Mouse (Mus musculus) midbrain, postnatal 0 days (tissue): Measurements from ENCODE around the gene 1700022I11Rik. TPM values are rescaled to one million over a fixed set of nuclear protein-coding genes. Genes with fewer than 3 reads are reported as not detected.
A peak's percentile ranks its signal among the peaks of the same experiment; 100 is the strongest.

Experiments
- ATAC-seq: fragments of 200-750 bp; cut with Nextera tagmentation; 2 replicates; pipeline ENCODE4 v1.8.0; 2017; ENCODE audit warnings: moderate number of reproducible peaks, mild to moderate bottlenecking, moderate TSS enrichment, moderate library complexity; ENCODE audit not compliant: low FRiP score
- DNase-seq: peaks from one replicate; pipeline ENCODE4 v3.0.0-alpha.2; 2015; ENCODE audit warnings: low spot score
- H3K27ac ChIP-seq: fragments of 300-500 bp; sonication (generic); 2 replicates; pipeline ENCODE4 v1.5.1; 2014; ENCODE audit warnings: low read depth, mild to moderate bottlenecking, low read length, mixed read lengths
- H3K27me3 ChIP-seq: fragments of 300-500 bp; sonication (generic); 2 replicates; pipeline ENCODE4 v1.6.1; 2014; ENCODE audit warnings: low read length, control low read depth, mixed read lengths; ENCODE audit not compliant: insufficient read depth
- H3K36me3 ChIP-seq: fragments of 300-500 bp; sonication (generic); 2 replicates; pipeline ENCODE4 v1.6.1; 2014; ENCODE audit warnings: low read length, control low read depth, mixed read lengths; ENCODE audit not compliant: insufficient read depth
- H3K4me1 ChIP-seq: fragments of 300-500 bp; sonication (generic); 2 replicates; pipeline ENCODE4 v1.6.1; 2014; ENCODE audit warnings: mild to moderate bottlenecking, control low read depth, antibody characterized with exemption, low read length, mixed read lengths; ENCODE audit not compliant: insufficient read depth
- H3K4me2 ChIP-seq: fragments of 300-500 bp; sonication (generic); 2 replicates; pipeline ENCODE4 v1.6.1; 2014; ENCODE audit warnings: low read depth, mild to moderate bottlenecking, low read length, mixed read lengths; ENCODE audit not compliant: poor library complexity, severe bottlenecking
- H3K4me3 ChIP-seq: fragments of 300-500 bp; sonication (generic); 2 replicates; pipeline ENCODE4 v1.5.1; 2014; ENCODE audit warnings: low read depth, mild to moderate bottlenecking, low read length, moderate library complexity
- H3K9ac ChIP-seq: fragments of 300-500 bp; sonication (generic); replicated peaks from 2 replicates; pipeline ENCODE4 v1.6.1; 2014; ENCODE audit warnings: mild to moderate bottlenecking, low read length, moderate library complexity, mixed read lengths; ENCODE audit not compliant: poor library complexity, severe bottlenecking
- H3K9me3 ChIP-seq: fragments of 300-500 bp; sonication (generic); 2 replicates; pipeline ENCODE4 v1.6.1; 2016; ENCODE audit warnings: low read length, control low read depth
- CTCF ChIP-seq: IDR thresholded peaks from 2 replicates; pipeline ENCODE4 v1.5.1; 2016; ENCODE audit warnings: antibody characterized with exemption, mild to moderate bottlenecking
- WGBS: fragments of 180-500 bp; shearing (Covaris S2); extraction: QIAGEN DNeasy Blood & Tissue Kit; methylation state at CpG from one replicate; pipeline ENCODE4 v1.1.7; 2014; 5-methylcytosine and 5-hydroxymethylcytosine counted together
- polyA plus RNA-seq: library from polyadenylated mRNA; unstranded; fragments of >200 nt; fragmentation: Nextera tagmentation; extraction: Ambion mirVana; gene quantifications from 2 replicates; pipeline ENCODE4 v1.2.1, GENCODE M21; 2015
- total RNA-seq: library from RNA; depleted of rRNA; stranded (reverse); fragments of >200 nt; gene quantifications from 2 replicates; pipeline ENCODE4 v1.2.3, GENCODE M21; 2014; rRNA removed

The 1700022I11Rik gene
- total and polyA plus RNA-seq, 2 experiments from 2014 or later: 0.19 TPM; not detected in 1

- WGBS: under 1% methylated on average over 38 of the region's 38 CpGs
- peak within 1 kb of the TSS; percentile 84 for H3K27ac ChIP-seq
- peak; percentile 98 for DNase-seq
- peak; percentile 96 for ATAC-seq
- H3K9ac ChIP-seq: peak within 1 kb of the TSS; percentile 88
- H3K4me2 ChIP-seq: peak within 1 kb of the TSS; percentile 62
- no peaks in the 10 kb centered on the region for H3K27me3 ChIP-seq
- H3K4me3 ChIP-seq: peak within 1 kb of the TSS; percentile 69
- TF ChIP-seq CTCF: peak; percentile 67
- H3K36me3 ChIP-seq: peaks cover 36% of the 10 kb centered on the region
- H3K9me3 ChIP-seq: no peaks in the 10 kb centered on the region
- H3K4me1 ChIP-seq: 0 out of 2 replicates have a peak, but pooled peaks cover 4% of the 10 kb centered on the region
Measured at GRCm38 (mm10) chr4:43031237-43031995, 62.0 kb downstream of the 1700022I11Rik start, which contains the start of gene Stoml2. TSS of gene Stoml2 (minus strand) at chr4:43031710.

GRCm38 (mm10) chr4:43032501-43032900, 63.1 kb downstream of the 1700022I11Rik start:
- Histone ChIP-seq H3K9ac (no peak overlapping the region), H3K27me3 (no peaks in the 10 kb centered on the region), H3K4me3 (no peak overlapping the region), H3K27ac (peak overlapping the region; percentile 84), H3K4me2 (no peak overlapping the region), H3K36me3 (peaks cover 38% of the 10 kb centered on the region), H3K9me3 (no peaks in the 10 kb centered on the region), H3K4me1 (0 out of 2 replicates have a peak, but pooled peaks cover 4% of the 10 kb centered on the region)
- 90% methylated on average over 1 of the region's 1 CpGs for WGBS
- TF ChIP-seq CTCF: no peak
- DNase-seq (no peak), ATAC-seq (no peak)

Other genes with a start within 250 kb of the 1700022I11Rik start
- not detected in 2 replicates for gene 4930578G10Rik, start 234.1 kb upstream of the 1700022I11Rik start, total RNA-seq
- gene 4930578G10Rik, start 234.1 kb upstream of the 1700022I11Rik start, polyA plus RNA-seq: 0.36 TPM in 1 of 2 replicates, not detected in the other
- gene Ccl19, start 213.0 kb upstream of the 1700022I11Rik start, total RNA-seq: not detected in 2 replicates
- 0.26 and 0.32 TPM in 2 replicates for gene Ccl19, start 213.0 kb upstream of the 1700022I11Rik start, polyA plus RNA-seq
- not detected in 2 replicates for gene Ccl21a, start 195.6 kb upstream of the 1700022I11Rik start, total RNA-seq
- 0.33 and 0.44 TPM in 2 replicates for gene Ccl21a, start 195.6 kb upstream of the 1700022I11Rik start, polyA plus RNA-seq
- not detected in 2 replicates for gene Fam205a1, start 115.7 kb upstream of the 1700022I11Rik start, total RNA-seq
- gene Fam205a1, start 115.7 kb upstream of the 1700022I11Rik start, polyA plus RNA-seq: not detected in 2 replicates
- gene Gm12394, start 112.8 kb upstream of the 1700022I11Rik start, total RNA-seq: 0.09 and 0.16 TPM in 2 replicates
- gene Gm12394, start 112.8 kb upstream of the 1700022I11Rik start, polyA plus RNA-seq: 0.21 and 0.71 TPM in 2 replicates
- not detected in 2 replicates for gene Fam205c, start 95.4 kb upstream of the 1700022I11Rik start, total RNA-seq
- 2.1 and 4.4 TPM in 2 replicates for gene Fam205c, start 95.4 kb upstream of the 1700022I11Rik start, polyA plus RNA-seq
- 130 and 148 TPM in 2 replicates for gene Phf24, start 52.9 kb upstream of the 1700022I11Rik start, total RNA-seq
- 44.4 and 45.0 TPM in 2 replicates for gene Phf24, start 52.9 kb upstream of the 1700022I11Rik start, polyA plus RNA-seq
- 75.6 and 109 TPM in 2 replicates for gene Dnajb5, start 19.8 kb upstream of the 1700022I11Rik start, total RNA-seq
- gene Dnajb5, start 19.8 kb upstream of the 1700022I11Rik start, polyA plus RNA-seq: 37.9 and 41.4 TPM in 2 replicates
- 192 and 242 TPM in 2 replicates for gene Vcp, start 30.9 kb downstream of the 1700022I11Rik start, total RNA-seq
- 448 and 464 TPM in 2 replicates for gene Vcp, start 30.9 kb downstream of the 1700022I11Rik start, polyA plus RNA-seq
- 15.0 and 18.2 TPM in 2 replicates for gene Fancg, start 40.9 kb downstream of the 1700022I11Rik start, total RNA-seq
- gene Fancg, start 40.9 kb downstream of the 1700022I11Rik start, polyA plus RNA-seq: 14.2 and 14.3 TPM in 2 replicates
- gene Pigo, start 56.2 kb downstream of the 1700022I11Rik start, total RNA-seq: 30.5 and 33.4 TPM in 2 replicates
- 24.4 and 26.1 TPM in 2 replicates for gene Pigo, start 56.2 kb downstream of the 1700022I11Rik start, polyA plus RNA-seq
- 89.6 and 102 TPM in 2 replicates for gene Stoml2, start 62.1 kb downstream of the 1700022I11Rik start, total RNA-seq
- gene Stoml2, start 62.1 kb downstream of the 1700022I11Rik start, polyA plus RNA-seq: 230 and 241 TPM in 2 replicates
- gene Fam214b, start 76.6 kb downstream of the 1700022I11Rik start, total RNA-seq: 31.1 and 48.7 TPM in 2 replicates
- 30.3 and 32.3 TPM in 2 replicates for gene Fam214b, start 76.6 kb downstream of the 1700022I11Rik start, polyA plus RNA-seq
- gene Unc13b, start 89.3 kb downstream of the 1700022I11Rik start, total RNA-seq: 40.2 and 54.6 TPM in 2 replicates
- 6.3 and 7.9 TPM in 2 replicates for gene Unc13b, start 89.3 kb downstream of the 1700022I11Rik start, polyA plus RNA-seq